Mouse (Mus musculus): ENCODE data around the gene Tenm2.

GRCm38 (mm10) chr11:36228654-36229053 lies 1007.1 kb downstream of the Tenm2 start:
- TF ChIP-seq USF2 (IDR thresholded peaks at IDR 0.05; ENCODE audit: borderline replicate concordance in 1 of 2, insufficient read depth in 1 of 2, low read depth in 1 of 2, low read length in 2 of 2) (no peak), CTCF (IDR thresholded peaks at IDR 0.05 in 2 of 3, conservative IDR thresholded peaks at IDR 0.05 in 1 of 3; ENCODE audit: control insufficient read depth in 1 of 3, insufficient read depth in 1 of 3, low read depth in 2 of 3, low read length in 3 of 3, poor library complexity in 1 of 3, severe bottlenecking in 1 of 3) (no peak), EP300 (IDR thresholded peaks at IDR 0.05; ENCODE audit: low read depth in 1 of 2, low read length in 2 of 2) (no peak), JUND (IDR thresholded peaks at IDR 0.05; ENCODE audit: low read depth, low read length) (no peak), ELF1 (IDR thresholded peaks at IDR 0.05; ENCODE audit: low read depth, low read length) (no peak), POLR2AphosphoS2 (IDR thresholded peaks at IDR 0.05; ENCODE audit: low read length) (no peak), HCFC1 (IDR thresholded peaks at IDR 0.05; ENCODE audit: low read depth, low read length) (no peak), USF1 (IDR thresholded peaks at IDR 0.05; ENCODE audit: low read depth, low read length) (no peak), POLR2A (IDR thresholded peaks at IDR 0.05; ENCODE audit: control insufficient read depth in 1 of 2, insufficient read depth in 1 of 2, low read depth in 1 of 2, low read length in 2 of 2, poor library complexity in 1 of 2) (no peak)

Measured in MEL (cell line).